Mouse (Mus musculus) CD8-positive naive resting alpha-beta T cell, adult 2 months (primary cell): ENCODE measurements around the gene Clcn7.

Experiments
- DNase-seq, 2 experiments: peaks; one replicate each; pipeline ENCODE4 v3.0.0; 2022; ENCODE audit warnings: low read depth in 2 of 2, low spot score in 2 of 2

Clcn7 gene

GRCm38 (mm10) chr17:25127079-25127478, 6.1 kb upstream of the Clcn7 start:
- no peak for DNase-seq

GRCm38 (mm10) chr17:25127681-25128080, 5.5 kb upstream of the Clcn7 start:
- DNase-seq: no peak

DNA sequence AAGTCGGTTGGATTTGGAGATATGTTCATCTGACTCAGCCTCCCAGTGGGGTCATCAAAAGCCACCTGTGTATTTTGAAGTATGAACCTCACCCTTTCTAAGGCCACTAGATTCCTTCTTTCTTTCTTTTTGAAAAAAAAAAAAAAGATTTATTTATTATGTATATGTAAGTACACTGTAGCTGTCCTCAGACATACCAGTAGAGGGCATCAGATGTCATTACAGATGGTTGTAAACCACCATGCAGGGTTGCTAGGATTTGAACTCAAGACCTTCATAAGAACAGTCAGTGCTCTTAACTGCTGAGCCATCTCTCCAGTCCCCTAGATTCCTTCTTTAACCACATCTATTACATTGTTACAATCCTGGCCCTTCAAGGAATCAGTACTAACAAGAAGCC, 3.1 kb upstream of the Clcn7 start:
- no peak for DNase-seq

DNA sequence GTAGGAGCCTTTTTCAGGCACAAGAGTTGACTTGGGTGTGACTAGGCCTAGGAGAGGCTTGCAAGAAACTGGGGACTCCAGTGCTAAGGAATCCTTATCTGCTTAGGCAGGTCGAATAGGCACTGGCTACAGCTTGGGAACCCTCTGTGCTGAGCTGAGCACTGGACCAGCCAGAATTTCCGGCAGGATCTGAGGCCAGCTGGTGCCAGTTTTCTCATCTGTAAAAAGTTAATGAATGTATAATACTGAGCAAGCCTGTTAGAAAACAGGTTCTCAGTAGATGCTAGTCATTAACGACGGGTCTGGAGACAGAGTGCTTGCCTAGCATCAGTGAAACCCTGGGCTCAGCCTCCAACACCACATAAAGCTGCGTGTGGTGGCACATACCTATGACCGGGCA, 2.4 kb downstream of the Clcn7 start:
- no peak for DNase-seq

DNA sequence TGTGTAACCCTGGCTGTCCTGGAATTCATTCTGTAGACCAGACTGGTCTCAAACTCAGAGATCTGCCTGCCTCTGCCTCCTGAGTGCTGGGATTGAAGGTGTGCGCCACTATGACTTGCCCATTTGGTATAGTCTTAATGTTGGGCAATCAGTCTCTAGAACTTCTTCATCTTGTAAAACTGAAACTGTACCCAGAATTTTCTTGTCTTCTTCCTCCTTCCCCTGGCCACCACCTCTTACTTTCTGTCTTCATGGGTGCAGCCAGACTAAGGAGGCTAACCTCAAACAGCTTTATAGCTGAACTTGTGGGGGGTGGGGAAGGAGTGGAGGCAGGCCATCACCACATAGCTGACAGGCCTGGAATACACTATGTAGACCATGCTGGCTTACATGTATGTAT, 5.6 kb downstream of the Clcn7 start:
- DNase-seq: no peak

GRCm38 (mm10) chr17:25139960-25140359, 6.8 kb downstream of the Clcn7 start:
- DNase-seq: no peak

GRCm38 (mm10) chr17:25162161-25162560, 29.0 kb downstream of the Clcn7 start, which contains the start of gene Ccdc154:
Gene Ccdc154, plus strand, starts transcription at chr17:25162461.
- DNase-seq: no peak

- DNase-seq: no peak
Measured at GRCm38 (mm10) chr17:25163387-25163786, 30.2 kb downstream of the Clcn7 start.

- DNase-seq: no peak
Measured at GRCm38 (mm10) chr17:25164770-25165169, 31.6 kb downstream of the Clcn7 start.

GRCm38 (mm10) chr17:25165970-25166671, 32.9 kb downstream of the Clcn7 start:
- DNase-seq: no peak

DNA sequence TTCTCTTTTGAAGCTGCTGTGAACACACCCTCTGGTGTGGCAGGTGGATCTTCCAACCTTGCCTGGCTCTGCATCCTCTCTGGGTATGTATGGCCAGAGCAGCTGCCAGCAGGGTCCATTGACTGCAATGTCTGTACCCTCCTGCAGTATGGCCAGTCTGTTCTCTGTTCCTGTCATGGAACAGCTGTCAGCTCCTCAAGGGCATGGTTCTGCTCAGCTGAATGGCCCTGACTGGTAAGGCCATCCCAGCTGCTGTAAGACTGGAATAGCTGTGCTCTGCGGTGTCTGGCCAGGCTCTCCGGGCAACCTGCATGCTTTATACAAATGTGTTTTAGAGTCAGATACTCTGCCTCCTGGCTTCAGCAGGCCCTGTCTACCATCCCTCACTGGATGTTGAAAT, 36.5 kb downstream of the Clcn7 start:
- DNase-seq: no peak

DNA sequence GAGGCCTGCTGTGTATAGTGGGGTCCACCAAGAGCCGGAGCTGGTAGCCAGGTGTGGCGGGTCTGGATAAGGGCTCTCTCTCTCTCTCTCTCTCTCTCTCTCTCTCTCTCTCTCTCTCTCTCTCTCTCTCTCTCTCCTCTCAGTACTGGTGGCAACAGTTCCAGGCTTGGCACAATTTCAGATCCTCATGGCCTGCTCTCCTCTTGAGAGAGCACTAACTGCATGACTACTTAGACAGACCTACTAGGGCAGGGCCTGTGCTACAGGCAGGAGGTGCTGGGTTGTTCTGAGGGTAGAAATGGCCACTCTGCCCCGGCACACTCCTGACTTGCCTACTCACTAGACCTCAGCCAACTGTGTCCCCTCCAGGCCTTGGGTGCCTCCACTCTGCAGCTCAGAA, 39.4 kb downstream of the Clcn7 start:
- DNase-seq: no peak

GRCm38 (mm10) chr17:25175411-25175810, 42.2 kb downstream of the Clcn7 start, which contains the start of gene Gm38655:
Gene Gm38655, minus strand, starts transcription at chr17:25175471.
- no peak for DNase-seq

- no peak for DNase-seq
Measured at GRCm38 (mm10) chr17:25183232-25183631, 50.0 kb downstream of the Clcn7 start.

- peak; percentile 96 to 98 for DNase-seq
Measured at GRCm38 (mm10) chr17:25184129-25184691, 51.0 kb downstream of the Clcn7 start, which contains the start of gene BC003965. Gene BC003965, plus strand, starts transcription at chr17:25184554.

- DNase-seq: no peak
Measured at GRCm38 (mm10) chr17:25184961-25185360, 51.8 kb downstream of the Clcn7 start.

GRCm38 (mm10) chr17:25187784-25188149, 54.6 kb downstream of the Clcn7 start:
- DNase-seq: no peak

- peak; percentile 62 to 70 for DNase-seq
Measured at GRCm38 (mm10) chr17:25188150-25189031, 55.2 kb downstream of the Clcn7 start, which contains the start of gene Unkl. Gene Unkl, plus strand, starts transcription at chr17:25188397.

GRCm38 (mm10) chr17:25189091-25189490, 55.9 kb downstream of the Clcn7 start:
- peak in 1 of 2 experiments; percentile 11 for DNase-seq

GRCm38 (mm10) chr17:25202401-25202800, 69.2 kb downstream of the Clcn7 start:
- DNase-seq: no peak

- DNase-seq: no peak
Measured at GRCm38 (mm10) chr17:25210006-25210405, 76.8 kb downstream of the Clcn7 start.
